Mouse (Mus musculus) activated CD4-positive, CD25-positive, alpha-beta regulatory T cell, adult 4 months (primary cell): Measurements from ENCODE around the gene Frmd4a. TPM values are rescaled to one million over a fixed set of nuclear protein-coding genes. Genes with fewer than 3 reads are reported as not detected.

Source experiments
- ATAC-seq: one replicate; pipeline ENCODE4 v1.8.0; 2017
- polyA plus RNA-seq, 2 experiments: library from polyadenylated mRNA; unstranded; fragments of 100-300 nt; shearing (Covaris generic); gene quantifications; one replicate each; pipeline ENCODE4 v1.2.1; 2017

Frmd4a gene
- polyA plus RNA-seq, 2 experiments from 2014 or later = 0.61 to 1.2 TPM

DNA sequence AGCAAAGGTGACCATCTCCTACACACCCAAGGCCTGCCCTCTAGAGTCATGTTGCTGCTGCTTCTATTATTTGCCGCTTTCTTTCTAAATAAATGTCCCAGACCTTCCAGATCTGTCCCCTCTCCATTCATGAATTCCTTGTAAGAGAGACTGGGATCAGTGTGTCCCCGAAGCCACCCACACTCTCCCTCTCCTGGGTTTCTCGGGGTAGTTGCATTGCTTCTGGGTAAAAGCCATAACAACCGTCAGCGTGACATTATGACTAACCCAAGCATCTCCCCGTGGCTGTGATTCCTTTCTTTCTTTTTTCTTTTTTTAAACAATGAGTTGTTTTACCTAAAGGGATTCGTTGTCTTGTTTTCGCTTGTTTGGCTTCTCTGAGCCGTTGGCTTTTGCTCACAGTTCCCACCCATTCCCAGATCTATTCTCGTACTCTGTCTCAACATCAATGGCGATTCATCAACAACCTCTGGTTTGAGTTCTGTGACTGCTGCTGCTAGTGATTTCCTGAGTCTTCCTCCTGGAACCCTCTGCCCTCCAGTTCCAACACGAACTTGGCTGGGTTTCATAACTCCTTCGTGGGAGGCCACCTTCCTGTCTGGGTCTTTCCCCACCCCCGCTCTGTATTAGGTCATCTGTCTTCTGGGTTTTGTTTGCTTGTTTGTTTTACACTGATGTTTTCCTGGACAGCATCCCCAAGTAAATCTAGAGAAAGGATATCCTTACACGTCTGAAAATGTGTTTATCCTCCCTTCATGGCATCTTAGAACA is 483.9 kb downstream of the Frmd4a start:
- ATAC-seq = no peak

DNA sequence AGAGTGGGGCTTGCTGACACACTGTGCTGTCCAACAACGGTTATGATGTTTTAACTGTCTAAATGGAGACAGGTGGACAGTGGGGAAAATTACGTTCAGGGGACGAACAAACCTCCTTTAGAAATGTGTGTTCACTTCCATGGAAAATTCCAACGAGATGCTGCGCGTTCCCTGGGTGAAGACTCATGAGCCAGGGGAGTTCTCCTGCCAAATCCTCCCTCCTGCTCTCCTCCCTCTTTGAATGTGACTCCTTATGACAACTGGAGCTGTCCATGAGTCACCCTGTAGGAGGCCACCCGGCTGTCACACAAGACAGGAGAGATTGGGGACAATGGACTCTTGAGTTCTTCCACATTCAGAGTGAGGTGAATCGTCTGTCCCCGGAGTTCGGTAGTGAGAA is 486.9 kb downstream of the Frmd4a start:
- no peak for ATAC-seq

DNA sequence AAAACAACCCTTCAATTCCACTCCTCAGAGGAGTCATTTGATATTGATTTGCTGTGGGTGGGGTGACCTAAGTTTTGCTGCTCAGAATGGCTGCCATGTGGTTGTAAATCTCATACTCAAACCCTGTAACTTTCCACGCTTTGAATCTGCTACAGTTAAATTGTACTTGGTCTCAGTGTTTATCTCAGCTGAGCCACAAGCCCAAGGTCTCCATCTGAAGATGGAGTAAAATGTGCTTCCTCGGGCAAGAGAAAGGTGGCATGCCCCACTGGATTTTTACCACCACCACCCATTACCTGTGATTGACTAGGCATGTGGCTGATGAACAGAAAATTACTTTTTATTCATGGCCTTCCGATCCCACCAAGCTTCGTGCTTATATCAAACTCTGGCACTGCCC is 488.2 kb downstream of the Frmd4a start:
- no peak for ATAC-seq

DNA sequence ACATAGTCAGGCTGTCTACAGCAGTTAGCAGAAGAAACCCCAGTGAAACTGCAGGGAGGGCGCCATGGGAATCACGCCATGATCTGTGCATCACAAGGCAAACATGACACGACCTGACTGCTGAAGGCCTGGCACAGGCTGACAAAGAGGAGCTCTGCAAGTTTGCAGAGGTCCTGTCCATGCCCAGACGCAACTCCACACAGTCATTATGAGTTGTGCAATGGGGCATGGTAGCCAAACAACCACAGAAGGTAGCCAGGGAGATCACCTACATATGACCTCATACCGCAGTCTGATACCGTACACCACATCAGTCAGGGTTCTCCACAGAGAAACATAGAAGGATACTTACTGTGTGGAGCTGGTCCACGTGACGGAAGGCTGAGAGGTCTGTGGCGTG is 489.1 kb downstream of the Frmd4a start:
- ATAC-seq = no peak

DNA sequence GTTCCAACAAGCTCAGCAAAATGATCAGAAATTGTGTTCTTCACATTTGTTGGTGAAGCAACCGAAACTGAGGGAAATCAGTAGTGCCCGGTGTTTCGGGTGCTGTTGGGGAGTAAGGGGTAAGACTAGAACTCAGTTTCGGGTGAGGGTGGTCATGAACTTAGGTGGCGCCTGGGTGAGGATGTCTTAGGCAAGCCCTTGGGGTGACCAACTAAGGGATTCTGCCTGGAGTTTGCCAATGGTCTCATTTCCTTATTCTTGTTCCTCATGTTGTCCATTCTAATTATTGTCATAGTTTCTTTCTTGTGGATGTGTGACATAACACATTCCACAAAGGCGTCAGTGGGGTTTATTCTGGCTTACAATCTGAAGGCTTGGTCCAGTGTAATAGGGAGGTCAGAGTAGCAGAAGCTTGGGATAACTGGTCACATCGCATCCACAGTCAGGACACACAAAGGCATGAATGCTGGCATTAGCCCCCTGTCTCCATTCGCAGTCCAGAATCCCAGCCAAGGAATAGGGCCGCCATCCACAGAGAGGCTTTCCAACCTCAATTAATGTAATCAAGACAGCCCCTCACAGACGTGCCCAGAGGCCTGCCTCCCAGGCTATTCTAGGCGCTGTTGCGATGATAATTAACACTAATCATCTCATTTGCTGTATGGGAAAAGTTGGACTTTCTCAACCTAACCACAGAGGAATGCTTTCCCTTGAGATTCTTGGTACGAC is 490.5 kb downstream of the Frmd4a start:
- ATAC-seq = no peak

DNA sequence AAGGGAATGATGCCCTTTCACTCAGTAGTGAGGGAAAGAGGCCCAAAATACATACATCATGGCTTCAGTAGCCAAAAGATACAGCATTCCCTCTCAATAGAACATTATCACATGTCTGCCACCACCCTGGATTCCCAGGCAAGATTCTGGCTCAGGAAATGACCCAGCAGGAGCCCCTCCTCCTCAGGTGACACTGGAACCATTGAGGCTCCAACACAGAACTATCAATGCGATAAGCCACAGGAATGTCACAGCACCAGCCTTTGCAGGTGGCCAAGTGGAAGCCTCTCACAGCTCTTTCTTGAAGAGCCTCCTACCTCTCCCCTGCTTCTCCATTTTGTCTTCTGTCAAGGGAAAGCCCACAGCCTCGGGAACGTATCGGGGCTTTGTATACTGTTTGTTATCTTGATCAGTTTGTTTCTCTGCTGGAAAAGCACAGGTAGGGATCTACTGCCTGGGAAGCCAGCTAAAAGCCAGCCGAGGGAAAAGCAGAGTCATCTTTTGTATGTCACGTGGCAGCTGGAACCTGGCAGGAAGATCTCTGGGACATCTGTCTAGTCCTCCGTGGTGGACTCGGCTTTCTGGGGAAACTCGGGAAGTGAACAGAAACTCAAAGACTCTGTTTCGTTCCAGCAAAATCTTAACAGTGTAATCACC is 491.6 kb downstream of the Frmd4a start:
- no peak for ATAC-seq

DNA sequence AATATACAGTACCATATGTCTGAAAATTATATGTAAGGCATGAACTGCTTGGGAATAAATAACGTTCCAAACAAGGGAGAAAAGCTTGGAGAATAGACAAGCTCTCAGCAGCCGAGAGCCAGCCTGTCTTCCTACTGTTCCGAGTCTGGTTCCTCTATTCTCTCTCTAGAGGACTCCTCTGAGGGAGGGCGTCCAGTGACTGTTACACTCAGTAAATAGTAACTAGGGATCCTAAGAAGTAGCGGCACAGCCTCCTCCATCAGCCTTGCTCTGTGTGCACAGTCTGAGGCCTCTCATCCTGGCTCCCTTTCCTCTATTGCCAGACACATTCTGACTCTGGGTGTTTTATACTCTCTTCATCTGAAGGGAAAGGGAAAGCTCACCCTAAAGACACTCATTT is 492.2 kb downstream of the Frmd4a start:
- ATAC-seq = no peak

DNA sequence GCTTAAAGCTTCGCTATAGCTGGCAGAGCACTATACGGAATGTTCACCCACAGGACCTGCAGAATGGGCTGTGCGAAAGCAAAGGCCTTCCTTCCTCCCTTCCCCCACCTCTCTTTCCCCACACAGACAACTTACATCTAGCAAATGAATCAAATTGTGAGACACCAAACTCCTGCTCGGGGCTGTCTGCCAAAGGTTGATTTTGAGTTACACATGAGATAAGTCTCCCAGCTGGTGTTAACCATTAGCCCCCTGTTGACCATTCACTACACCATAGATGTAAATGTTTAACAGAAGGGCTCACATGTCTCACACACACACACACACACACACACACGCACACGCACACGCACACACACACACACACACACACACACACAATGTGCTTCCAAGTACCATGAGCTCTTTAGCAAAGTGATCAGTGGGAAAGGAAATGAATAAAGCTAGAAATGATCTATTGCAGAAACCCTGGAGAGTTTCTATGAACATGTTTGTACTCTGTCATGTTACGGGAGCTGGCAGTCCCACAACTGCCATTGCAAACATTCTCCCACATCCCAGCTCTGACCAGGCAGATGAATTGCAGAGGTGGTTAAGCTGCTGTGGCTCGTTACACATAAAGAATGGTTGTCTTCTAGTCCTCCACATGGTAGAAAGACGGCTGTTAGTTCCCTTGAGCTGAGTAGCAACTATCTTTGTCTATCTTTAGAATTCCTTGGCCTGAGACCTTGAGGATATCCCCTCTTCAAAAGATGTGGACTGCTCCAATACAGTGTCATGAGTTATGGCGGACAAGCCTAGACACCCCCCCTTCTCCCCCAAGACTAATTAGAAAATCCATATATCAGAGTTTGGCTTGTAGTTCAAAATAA is 492.9 kb downstream of the Frmd4a start:
- ATAC-seq = no peak

DNA sequence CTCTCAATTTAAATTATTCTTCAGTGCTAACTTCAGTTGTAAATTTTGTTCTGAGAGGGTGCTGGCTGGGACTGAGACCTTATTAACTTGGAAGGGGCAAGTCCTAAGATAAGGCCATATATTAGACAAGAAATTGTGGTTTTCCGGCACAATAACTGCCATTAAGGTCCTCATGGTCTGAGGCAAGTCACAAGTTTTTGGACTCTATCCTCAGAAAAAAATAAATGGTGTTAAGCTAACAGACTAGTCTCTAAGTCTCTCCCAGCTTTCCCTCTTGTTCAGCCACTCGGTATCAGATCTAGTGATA is 493.5 kb downstream of the Frmd4a start:
- ATAC-seq = no peak

DNA sequence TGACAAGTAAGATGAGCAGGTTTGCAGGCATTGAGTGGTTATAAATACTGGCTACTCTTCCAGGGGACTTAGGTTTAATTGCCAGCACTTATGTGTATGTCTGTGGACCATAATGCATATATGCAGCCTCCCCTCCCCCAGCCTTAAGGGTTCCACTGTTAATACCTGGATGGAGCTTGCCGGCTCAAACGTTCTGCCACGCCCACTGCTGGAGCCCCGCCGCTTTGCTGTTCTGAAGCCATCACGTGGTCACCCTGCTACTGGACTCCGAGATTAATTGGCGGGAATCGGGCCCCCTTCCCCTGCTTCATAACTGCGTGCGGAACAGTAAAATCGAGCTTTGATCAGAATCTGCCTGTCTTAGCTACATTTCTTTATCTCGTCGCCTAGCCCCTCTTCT is 495.1 kb downstream of the Frmd4a start:
- ATAC-seq = no peak

DNA sequence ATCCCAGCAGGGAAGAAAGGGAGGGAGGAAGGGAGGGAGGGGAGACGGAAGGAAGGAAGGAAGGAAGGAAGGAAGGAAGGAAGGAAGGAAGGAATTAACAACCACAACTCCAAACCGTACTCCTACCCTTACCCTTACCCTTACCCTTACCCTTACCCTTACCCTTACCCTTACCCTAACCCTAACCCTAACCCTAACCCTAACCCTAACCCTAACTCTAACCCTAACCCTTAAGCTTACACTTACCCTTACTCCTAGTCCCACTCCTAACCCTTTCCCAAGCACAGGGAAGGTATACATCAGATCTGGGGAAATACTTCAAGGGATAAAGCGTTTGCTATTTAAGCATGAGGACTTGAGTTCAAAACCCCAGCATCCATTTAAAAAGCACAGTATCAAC is 498.4 kb downstream of the Frmd4a start:
- no peak for ATAC-seq

DNA sequence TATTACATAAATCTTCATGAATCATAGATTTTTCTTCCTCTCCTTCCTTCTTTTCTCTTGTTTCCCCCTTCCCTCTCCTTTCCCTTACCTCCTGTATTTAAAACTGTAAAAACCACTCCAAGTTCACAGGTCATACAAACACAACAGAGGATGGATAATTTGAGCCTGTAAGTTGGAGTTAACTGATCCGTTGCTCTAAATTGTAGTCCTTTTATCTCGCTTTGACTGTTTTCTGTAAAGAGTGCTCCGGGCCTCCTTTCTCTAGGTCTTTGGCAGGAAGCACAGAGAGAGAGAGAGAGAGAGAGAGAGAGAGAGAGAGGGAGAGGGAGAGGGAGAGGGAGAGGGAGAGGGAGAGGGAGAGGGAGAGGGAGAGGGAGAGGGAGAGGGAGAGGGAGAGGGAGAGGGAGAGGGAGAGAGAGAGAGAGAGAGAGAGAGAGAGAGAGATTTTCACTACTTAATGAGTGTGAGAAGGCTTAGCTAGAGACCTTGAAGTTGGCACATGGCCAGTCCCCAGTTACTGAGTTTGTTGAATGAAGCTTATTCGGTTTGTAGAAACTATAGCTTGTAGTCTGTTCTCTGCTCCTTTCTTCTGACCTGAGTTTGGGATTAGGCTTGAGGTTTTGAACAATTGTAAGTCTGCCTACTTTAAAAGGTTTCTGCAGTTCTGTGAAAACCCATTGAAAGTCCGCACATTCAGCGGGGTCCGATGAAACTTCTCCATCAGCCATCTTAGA is 499.5 kb downstream of the Frmd4a start:
- ATAC-seq = no peak

DNA sequence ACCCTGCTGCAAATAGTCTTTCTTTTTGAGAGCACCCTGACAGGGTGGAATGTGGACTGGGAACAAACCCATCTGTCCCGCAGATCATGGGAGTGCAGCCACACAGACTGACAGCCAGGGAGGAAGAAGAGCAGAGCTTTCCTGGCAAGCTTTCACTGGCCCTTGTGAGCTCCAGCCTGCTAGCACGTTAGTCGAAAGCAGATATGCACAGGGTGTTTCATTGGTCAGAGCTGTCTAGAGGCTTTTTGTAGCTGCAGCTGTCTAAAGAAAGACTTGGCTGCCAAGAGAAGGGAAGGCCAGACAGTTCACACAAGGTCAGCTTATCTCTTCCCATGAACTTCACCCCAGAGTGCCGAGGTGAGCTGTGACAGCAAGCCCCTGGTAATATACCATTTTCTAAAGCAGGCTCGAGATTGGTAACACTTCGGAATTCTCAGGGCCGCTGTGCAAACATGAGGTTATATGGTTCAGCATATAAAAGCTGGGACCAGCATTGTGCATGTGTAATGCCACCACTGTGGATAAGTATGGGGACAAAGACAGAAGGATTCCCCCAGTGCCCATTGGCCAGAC is 500.1 kb downstream of the Frmd4a start:
- ATAC-seq = no peak

DNA sequence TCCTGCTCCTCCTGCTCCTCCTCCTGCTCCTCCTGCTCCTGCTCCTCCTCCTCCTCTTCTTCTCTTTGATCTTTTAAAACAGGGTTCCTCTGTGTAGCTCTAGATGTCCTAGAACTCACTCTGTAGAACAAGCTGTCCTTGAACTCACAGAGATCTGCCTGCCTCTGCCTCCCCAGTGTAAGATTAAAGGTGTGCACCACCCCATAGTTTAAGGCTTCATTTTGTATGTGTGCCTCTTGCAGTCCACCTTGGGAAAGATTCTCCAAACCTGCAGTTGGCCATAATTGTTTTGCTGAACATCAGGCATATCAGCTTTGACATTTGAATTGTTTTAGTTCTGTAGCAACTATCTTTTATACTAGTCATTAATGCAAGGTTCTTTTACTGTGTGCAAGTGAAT is 501.0 kb downstream of the Frmd4a start:
- peak; percentile 28 for ATAC-seq

DNA sequence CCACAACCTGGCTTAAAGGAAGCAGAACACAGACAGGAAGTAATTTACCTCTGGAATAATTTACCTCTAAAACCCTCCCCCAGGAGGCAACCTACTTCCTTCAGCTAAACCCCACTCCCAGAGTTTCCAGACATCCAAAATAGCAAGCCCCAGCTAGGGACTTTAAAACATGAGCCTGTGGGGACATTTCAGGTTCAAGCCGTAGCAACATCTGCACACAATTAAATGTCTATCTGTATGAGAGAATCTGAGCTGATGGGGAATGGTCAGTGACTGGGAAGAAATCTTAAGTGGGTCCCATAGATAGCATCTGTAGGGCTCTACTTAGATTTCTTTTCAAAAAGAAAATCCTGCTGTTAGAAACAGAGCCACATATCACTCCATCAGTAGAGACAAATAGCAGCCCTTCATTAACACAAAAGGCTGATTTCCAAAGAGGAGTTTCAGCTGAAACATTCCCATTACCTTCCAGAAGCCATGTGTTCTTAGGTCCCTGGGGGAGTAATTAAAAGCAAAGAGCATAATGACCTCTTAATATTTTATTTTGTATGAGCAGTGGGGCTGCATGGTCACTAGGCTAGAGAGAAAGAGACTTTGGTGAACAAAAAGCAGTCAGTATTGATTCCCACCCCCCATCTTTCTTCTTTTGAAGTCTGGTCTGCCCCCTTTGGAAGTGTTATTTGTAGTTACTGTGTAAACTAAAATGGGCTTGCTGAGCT is 505.4 kb downstream of the Frmd4a start:
- no peak for ATAC-seq

DNA sequence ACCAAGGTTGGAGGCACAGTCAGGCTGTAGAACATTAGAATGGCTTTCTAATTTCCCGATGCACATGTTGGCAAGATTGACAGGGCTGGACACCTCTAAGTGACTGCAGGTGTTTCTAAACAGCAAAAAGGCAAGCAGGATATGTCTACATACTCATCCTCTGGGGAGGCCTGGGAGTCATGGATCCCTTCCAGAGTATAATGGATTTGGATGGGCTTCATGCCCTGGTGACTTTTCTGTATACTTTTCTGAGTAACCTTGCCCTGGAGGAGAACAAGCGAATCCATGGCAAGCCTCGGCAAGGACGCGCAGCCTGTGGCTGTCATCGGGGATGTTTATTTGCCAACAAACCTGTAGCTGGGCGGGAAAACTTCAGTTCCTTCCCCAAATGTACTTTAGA is 509.6 kb downstream of the Frmd4a start:
- no peak for ATAC-seq

DNA sequence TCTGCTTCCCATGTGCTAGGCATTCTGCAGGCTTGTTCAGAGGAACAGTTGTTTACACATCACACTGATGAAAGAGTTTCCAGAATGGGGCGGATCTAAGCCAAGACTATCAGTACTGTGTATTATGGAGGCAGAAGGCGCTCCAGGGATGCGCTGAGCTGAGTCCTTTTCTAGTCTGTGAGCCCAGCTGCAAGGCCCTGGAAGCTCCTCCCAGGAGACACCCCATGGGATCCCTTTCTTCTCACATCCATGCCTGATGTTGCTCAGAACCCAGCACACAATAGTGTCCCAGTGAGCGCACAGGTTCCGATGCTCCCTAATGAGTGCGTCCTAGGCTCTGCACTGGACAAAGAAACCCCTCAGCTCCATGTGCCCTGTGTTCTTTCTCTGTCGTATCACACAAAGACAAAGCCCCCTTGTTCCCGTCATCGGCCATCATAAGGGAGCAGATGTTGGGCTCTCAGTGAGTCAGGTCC is 511.8 kb downstream of the Frmd4a start:
- ATAC-seq = no peak

DNA sequence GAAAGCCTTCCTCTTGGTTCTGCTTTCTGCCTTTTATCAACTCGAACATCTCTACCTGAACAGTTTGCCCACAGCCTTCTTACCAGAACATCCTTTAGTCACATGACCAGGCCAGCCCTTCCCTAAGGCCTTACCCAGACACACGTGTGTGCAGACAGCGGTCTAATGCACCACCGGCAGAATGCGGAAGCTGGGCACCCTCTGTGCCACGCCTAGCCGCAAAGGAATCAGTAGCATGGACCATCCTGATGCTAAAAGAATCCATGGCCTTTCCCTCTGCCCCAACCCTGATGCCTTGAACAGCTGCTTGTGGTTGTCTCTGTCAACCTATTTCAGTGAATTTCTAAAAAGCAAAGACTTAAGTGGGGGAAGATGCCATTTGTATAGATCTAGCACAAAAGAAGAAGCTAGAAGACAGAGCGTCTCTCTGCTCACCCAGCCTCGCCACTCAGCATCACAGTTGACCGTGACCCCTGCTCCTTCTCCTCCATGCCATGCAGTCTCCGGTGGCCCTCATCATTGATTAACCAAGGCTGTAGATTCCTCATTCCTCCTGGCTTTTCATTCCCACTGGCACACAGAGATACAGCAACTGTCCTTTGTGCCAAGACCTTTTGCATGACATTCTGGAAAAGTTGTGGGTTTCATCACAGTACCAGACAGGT is 514.1 kb downstream of the Frmd4a start:
- no peak for ATAC-seq

DNA sequence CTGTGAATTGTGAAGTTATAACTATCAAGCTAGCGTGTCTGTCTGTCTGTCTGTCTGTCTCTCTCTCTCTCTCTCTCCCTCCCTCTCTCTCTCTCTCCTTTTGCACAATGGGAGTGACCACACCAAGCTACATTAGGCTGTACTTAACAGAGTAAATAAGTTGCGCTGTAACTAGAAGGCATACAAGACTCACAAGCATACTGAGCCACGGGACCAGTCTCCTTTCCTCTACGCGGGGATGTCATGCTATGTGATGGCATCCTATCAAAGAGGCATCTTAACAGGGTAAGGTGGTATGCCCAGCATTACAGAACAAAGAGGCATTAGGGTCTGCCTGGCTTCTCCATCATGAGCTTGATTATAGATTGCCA is 514.7 kb downstream of the Frmd4a start:
- ATAC-seq = no peak

DNA sequence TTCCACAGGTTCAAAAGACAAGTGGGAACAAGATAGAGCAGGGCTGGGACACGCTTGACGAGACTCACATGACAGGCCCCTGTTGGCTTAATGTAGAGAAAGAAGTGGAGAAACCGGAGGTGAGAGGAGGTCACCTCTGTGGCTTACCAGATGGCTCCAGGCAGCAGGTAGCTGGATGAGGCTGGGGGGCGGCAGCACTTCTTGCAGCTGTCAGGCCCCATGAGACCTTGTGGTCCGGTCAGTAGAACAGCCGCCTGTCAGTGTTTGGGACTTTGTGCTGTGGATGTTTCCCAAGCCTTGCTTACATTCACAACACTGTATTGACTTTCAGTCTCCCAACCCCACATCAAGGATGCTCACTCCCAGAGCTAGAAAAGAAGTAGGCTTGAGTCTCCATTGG is 515.4 kb downstream of the Frmd4a start:
- ATAC-seq = no peak
